Mouse (Mus musculus) layer of hippocampus, adult 2 months (tissue): ENCODE data around the gene Itgax. TPM values are rescaled to one million over a fixed set of nuclear protein-coding genes. Genes with fewer than 3 reads are reported as not detected.

Source experiments
- DNase-seq, 2 experiments: peaks; one replicate each; pipeline ENCODE4 v3.0.0; 2022; ENCODE audit warnings: low spot score in 2 of 2
- H3K27ac ChIP-seq: fragments of 200-600 bp; 2 replicates; pipeline ENCODE4 v1.8.1; 2022
- H3K4me3 ChIP-seq: fragments of 200-600 bp; 2 replicates; pipeline ENCODE4 v1.8.1; 2022; ENCODE audit warnings: mild to moderate bottlenecking
- CTCF ChIP-seq: fragments of 200-600 bp; conservative IDR thresholded peaks from 2 replicates; pipeline ENCODE4 v1.8.1; 2022; ENCODE audit warnings: antibody characterized with exemption, mild to moderate bottlenecking, moderate library complexity
- total RNA-seq, 2 experiments: library from RNA; stranded (reverse); gene quantifications; 2 replicates each; pipeline ENCODE4 v1.2.3; 2021

Gene Itgax
- total RNA-seq, 2 experiments from 2014 or later = 0.10 TPM; not detected in 1

DNA sequence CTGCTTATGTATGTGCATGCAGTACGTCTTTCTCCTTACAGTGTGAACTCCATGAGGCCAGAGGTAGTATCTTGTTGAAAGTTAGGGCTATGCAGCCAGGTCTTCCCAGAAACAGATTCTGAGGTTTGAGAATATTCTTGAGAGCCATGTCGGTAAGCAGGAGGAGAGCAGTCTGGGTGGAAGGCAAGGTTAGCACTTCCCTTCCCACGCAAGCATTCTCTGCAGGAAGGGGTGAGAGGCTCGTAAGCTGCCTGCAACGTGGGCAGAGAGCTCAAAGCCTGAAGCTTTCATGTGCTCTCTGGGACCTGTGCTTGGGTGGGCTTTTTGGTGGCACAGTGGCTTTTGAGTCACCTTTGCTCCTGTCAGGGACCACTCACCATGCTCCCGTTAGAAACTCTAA is 51.2 kb downstream of the Itgax start:
- H3K4me3 ChIP-seq = no peak overlapping the region
- DNase-seq = no peak
- H3K27ac ChIP-seq = peak overlapping the region; percentile 18; the same call in 1 of the 2 replicates
- no peak for TF ChIP-seq CTCF

DNA sequence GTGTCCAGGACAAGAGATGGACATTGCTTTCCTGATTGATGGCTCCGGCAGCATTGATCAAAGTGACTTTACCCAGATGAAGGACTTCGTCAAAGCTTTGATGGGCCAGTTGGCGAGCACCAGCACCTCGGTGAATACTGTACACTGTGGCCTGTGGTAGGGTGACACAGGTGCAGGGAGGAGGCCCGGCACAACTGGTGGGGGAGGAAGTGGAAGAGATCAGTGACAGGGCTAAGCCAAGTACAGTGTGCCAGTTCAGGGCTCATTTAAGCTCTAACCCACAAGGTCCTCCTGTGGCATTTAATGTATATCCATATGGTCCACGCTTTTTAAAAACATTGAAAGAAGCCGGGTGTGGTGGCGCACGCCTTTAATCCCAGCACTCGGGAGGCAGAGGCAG is 52.3 kb downstream of the Itgax start:
- no peak for TF ChIP-seq CTCF
- no peak for DNase-seq
- Histone ChIP-seq H3K27ac (no peak overlapping the region), H3K4me3 (no peak overlapping the region)

Other genes with a start within 250 kb of the Itgax start
- gene Prss53, start 238.6 kb upstream of the Itgax start, total RNA-seq = 1 to 10 TPM; 2.8 to 3.1 TPM
- not detected for gene Gm21974, start 234.1 kb upstream of the Itgax start, total RNA-seq
- 10 to 100 TPM; 26.3 to 26.6 TPM for gene Vkorc1, start 233.9 kb upstream of the Itgax start, total RNA-seq
- 10 to 100 TPM; 36.9 to 41.7 TPM for gene Bckdk, start 225.5 kb upstream of the Itgax start, total RNA-seq
- gene Kat8, start 217.0 kb upstream of the Itgax start, total RNA-seq = 10 to 100 TPM; 31.7 to 34.3 TPM
- under 1 TPM; 0.20 to 0.66 TPM for gene Prss8, start 199.4 kb upstream of the Itgax start, total RNA-seq
- 10 to 100 TPM in 1 of 2 experiments, 1 to 10 TPM in 1; 9.7 to 10.6 TPM for gene Prss36, start 182.8 kb upstream of the Itgax start, total RNA-seq
- gene Fus, start 162.1 kb upstream of the Itgax start, total RNA-seq = 100 to 1,000 TPM; 345 to 392 TPM
- gene Pycard, start 135.7 kb upstream of the Itgax start, total RNA-seq = 1 to 10 TPM; 1.9 to 3.0 TPM
- gene Trim72, start 125.6 kb upstream of the Itgax start, total RNA-seq = 1 to 10 TPM in 1 of 2 experiments, under 1 TPM in 1; 0.77 to 1.0 TPM
- gene Itgam, start 66.9 kb upstream of the Itgax start, total RNA-seq = 10 to 100 TPM; 10.1 to 10.6 TPM
- not detected for gene Gm49368, start 66.9 kb upstream of the Itgax start, total RNA-seq
- gene Itgad, start 24.8 kb downstream of the Itgax start, total RNA-seq = under 1 TPM; 0.29 to 0.46 TPM
- 1 to 10 TPM; 1.4 to 2.5 TPM for gene Cox6a2, start 76.8 kb downstream of the Itgax start, total RNA-seq
- gene Armc5, start 107.8 kb downstream of the Itgax start, total RNA-seq = 10 to 100 TPM; 10.9 to 12.6 TPM
- gene 9130023H24Rik, start 108.5 kb downstream of the Itgax start, total RNA-seq = 1 to 10 TPM; 3.5 to 4.0 TPM
- gene Tgfb1i1, start 117.3 kb downstream of the Itgax start, total RNA-seq = 10 to 100 TPM; 12.1 to 13.9 TPM
- gene Slc5a2, start 136.1 kb downstream of the Itgax start, total RNA-seq = not detected
- 10 to 100 TPM; 26.5 to 27.0 TPM for gene BC017158, start 168.6 kb downstream of the Itgax start, total RNA-seq